Mouse (Mus musculus): ENCODE data around the gene Gse1.
"Not testable (repeated sequence)": the region's sequence is repeated elsewhere in the genome, so short reads cannot be mapped to it uniquely, and the experiment has no call there.

The Gse1 gene

GRCm38 (mm10) chr8:120352096-120352495 lies 123.8 kb downstream of the Gse1 start:
- no peak for DNase-seq

GRCm38 (mm10) chr8:120356067-120356466 lies 127.8 kb downstream of the Gse1 start:
- no peak for DNase-seq

GRCm38 (mm10) chr8:120357504-120357903 lies 129.2 kb downstream of the Gse1 start:
- no peak for DNase-seq

GRCm38 (mm10) chr8:120361301-120361700 lies 133.0 kb downstream of the Gse1 start:
- DNase-seq, result peak; percentile 36 to 52

GRCm38 (mm10) chr8:120363552-120364071 lies 135.4 kb downstream of the Gse1 start:
- DNase-seq, result peak; percentile 85 to 90

GRCm38 (mm10) chr8:120364093-120364725 lies 136.0 kb downstream of the Gse1 start:
- DNase-seq, result peak; percentile 49 to 67

GRCm38 (mm10) chr8:120366840-120367239 lies 138.6 kb downstream of the Gse1 start:
- peak; percentile 72 to 81 for DNase-seq

GRCm38 (mm10) chr8:120368191-120368590 lies 139.9 kb downstream of the Gse1 start:
- DNase-seq, result not testable (repeated sequence)

- DNase-seq, result peak; percentile 95 to 98
Observed at GRCm38 (mm10) chr8:120368814-120369649, 140.8 kb downstream of the Gse1 start.

GRCm38 (mm10) chr8:120369956-120370355 lies 141.7 kb downstream of the Gse1 start:
- peak; percentile 81 to 91 for DNase-seq

GRCm38 (mm10) chr8:120370461-120370860 lies 142.2 kb downstream of the Gse1 start:
- no peak for DNase-seq

- no peak for DNase-seq
Observed at GRCm38 (mm10) chr8:120371146-120371545, 142.9 kb downstream of the Gse1 start.

GRCm38 (mm10) chr8:120371725-120372457 lies 143.6 kb downstream of the Gse1 start:
- no peak for DNase-seq

- no peak for DNase-seq
Observed at GRCm38 (mm10) chr8:120372684-120373083, 144.4 kb downstream of the Gse1 start.

- DNase-seq, result no peak
Observed at GRCm38 (mm10) chr8:120373621-120374020, 145.4 kb downstream of the Gse1 start.

- DNase-seq, result peak; percentile 34 to 60
Observed at GRCm38 (mm10) chr8:120374070-120374469, 145.8 kb downstream of the Gse1 start.

GRCm38 (mm10) chr8:120374514-120374913 lies 146.3 kb downstream of the Gse1 start:
- no peak for DNase-seq

GRCm38 (mm10) chr8:120375170-120375569 lies 146.9 kb downstream of the Gse1 start:
- DNase-seq, result peak; percentile 54 to 70

GRCm38 (mm10) chr8:120376215-120376614 lies 148.0 kb downstream of the Gse1 start:
- no peak for DNase-seq

GRCm38 (mm10) chr8:120376847-120377802 lies 148.9 kb downstream of the Gse1 start:
- DNase-seq, result no peak

GRCm38 (mm10) chr8:120377803-120378189 lies 149.5 kb downstream of the Gse1 start:
- DNase-seq, result no peak

- peak; percentile 84 to 90 for DNase-seq
Observed at GRCm38 (mm10) chr8:120378306-120378705, 150.1 kb downstream of the Gse1 start.
